Mouse (Mus musculus): ENCODE data around the gene Hist1h4b. TPM values are rescaled to one million over a fixed set of nuclear protein-coding genes. Genes with fewer than 3 reads are reported as not detected.
A peak's percentile ranks its signal among the peaks of the same experiment; 100 is the strongest.

Hist1h4b gene
- total and polyA plus RNA-seq, 2 experiments from 2014 or later: 2.8 to 514 TPM

GRCm38 (mm10) chr13:23755000-23755399 is 1.8 kb upstream of the Hist1h4b start:
- no peak for DNase-seq (ENCODE audit: low spot score)
- no peaks in the 10 kb centered on the region for H3K9me3 ChIP-seq (ENCODE audit: low read length)
- no peaks in the 10 kb centered on the region for H3K27me3 ChIP-seq (ENCODE audit: insufficient read depth, low read length)
- ATAC-seq: no peak
- H3K4me2 ChIP-seq (ENCODE audit: low read depth, low read length): no peak overlapping the region
- no peaks in the 10 kb centered on the region for H3K36me3 ChIP-seq (ENCODE audit: insufficient read depth, low read length)
- H3K9ac ChIP-seq (replicated peaks; ENCODE audit: low read length): no peak overlapping the region
- H3K4me1 ChIP-seq (ENCODE audit: insufficient read depth, low read length): 0 out of 2 replicates have a peak, but pooled peaks cover 4% of the 10 kb centered on the region
- no peak overlapping the region for H3K27ac ChIP-seq
- no peak for TF ChIP-seq CTCF (IDR thresholded peaks at IDR 0.05; ENCODE audit: low read depth)
- no peak overlapping the region for H3K4me3 ChIP-seq (ENCODE audit: low read length)

GRCm38 (mm10) chr13:23757211-23757773 is 479 bp downstream of the Hist1h4b start:
- WGBS: 1% methylated on average over 16 of the region's 23 CpGs
- H3K27me3 ChIP-seq (ENCODE audit: insufficient read depth, low read length): no peaks in the 10 kb centered on the region
- no peak for TF ChIP-seq CTCF (IDR thresholded peaks at IDR 0.05; ENCODE audit: low read depth)
- H3K4me2 ChIP-seq (ENCODE audit: low read depth, low read length): peak overlapping the region; percentile 50
- H3K9ac ChIP-seq (replicated peaks; ENCODE audit: low read length): peak overlapping the region; percentile 9; the same call in 1 of the 2 replicates
- peak; percentile 33 for DNase-seq (ENCODE audit: low spot score)
- peak overlapping the region; percentile 80 for H3K27ac ChIP-seq
- no peaks in the 10 kb centered on the region for H3K4me1 ChIP-seq (ENCODE audit: insufficient read depth, low read length)
- no peaks in the 10 kb centered on the region for H3K9me3 ChIP-seq (ENCODE audit: low read length)
- H3K36me3 ChIP-seq (ENCODE audit: insufficient read depth, low read length): no peaks in the 10 kb centered on the region
- peak overlapping the region; percentile 37 for H3K4me3 ChIP-seq (ENCODE audit: low read length)
- no peak; the same call in 1 of the 2 replicates for ATAC-seq

- TF ChIP-seq CTCF (IDR thresholded peaks at IDR 0.05; ENCODE audit: low read depth): no peak
- no peak overlapping the region for H3K27ac ChIP-seq
- H3K9ac ChIP-seq (replicated peaks; ENCODE audit: low read length): no peak overlapping the region
- H3K36me3 ChIP-seq (ENCODE audit: insufficient read depth, low read length): no peaks in the 10 kb centered on the region
- H3K27me3 ChIP-seq (ENCODE audit: insufficient read depth, low read length): no peaks in the 10 kb centered on the region
- no peak for DNase-seq (ENCODE audit: low spot score)
- H3K4me3 ChIP-seq (ENCODE audit: low read length): no peak overlapping the region
- H3K4me1 ChIP-seq (ENCODE audit: insufficient read depth, low read length): no peaks in the 10 kb centered on the region
- WGBS: 40% methylated on average over 3 of the region's 3 CpGs
- ATAC-seq: no peak
- no peaks in the 10 kb centered on the region for H3K9me3 ChIP-seq (ENCODE audit: low read length)
- no peak overlapping the region for H3K4me2 ChIP-seq (ENCODE audit: low read depth, low read length)
Observed at GRCm38 (mm10) chr13:23757921-23758320, 1.1 kb downstream of the Hist1h4b start.

DNA sequence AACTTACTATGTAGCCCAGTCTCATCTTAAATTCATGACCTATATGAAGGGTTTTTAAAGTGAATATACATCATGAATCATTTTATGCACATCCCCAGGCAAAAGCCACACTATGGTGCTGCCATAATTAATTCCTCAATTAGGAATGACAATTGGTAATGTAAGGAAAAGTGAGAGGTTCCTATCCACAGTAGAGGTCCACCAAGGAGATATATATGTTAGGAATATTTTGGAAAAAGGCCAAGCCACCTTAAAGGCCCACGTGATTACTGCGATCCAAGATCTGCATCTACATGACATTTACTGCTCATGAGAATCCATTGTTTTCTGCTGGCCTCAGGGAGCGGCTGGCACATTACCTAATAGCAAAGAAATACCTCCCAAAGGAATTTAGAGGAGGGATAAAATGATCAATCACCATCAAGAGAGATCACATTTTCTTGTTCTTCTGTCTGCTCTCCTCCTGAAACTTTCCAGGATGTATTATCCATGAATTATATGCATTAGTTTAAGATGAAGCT is 2.5 kb downstream of the Hist1h4b start:
- no peak for DNase-seq (ENCODE audit: low spot score)
- no peaks in the 10 kb centered on the region for H3K36me3 ChIP-seq (ENCODE audit: insufficient read depth, low read length)
- no peak overlapping the region for H3K4me3 ChIP-seq (ENCODE audit: low read length)
- peaks cover 4% of the 10 kb centered on the region for H3K4me1 ChIP-seq (ENCODE audit: insufficient read depth, low read length)
- no peaks in the 10 kb centered on the region for H3K9me3 ChIP-seq (ENCODE audit: low read length)
- no peaks in the 10 kb centered on the region for H3K27me3 ChIP-seq (ENCODE audit: insufficient read depth, low read length)
- no peak for TF ChIP-seq CTCF (IDR thresholded peaks at IDR 0.05; ENCODE audit: low read depth)
- no peak overlapping the region for H3K4me2 ChIP-seq (ENCODE audit: low read depth, low read length)
- no peak overlapping the region for H3K27ac ChIP-seq
- ATAC-seq: no peak
- 66% methylated on average over 3 of the region's 3 CpGs for WGBS
- H3K9ac ChIP-seq (replicated peaks; ENCODE audit: low read length): no peak overlapping the region

- WGBS: 80% methylated on average over 1 of the region's 1 CpGs
- Histone ChIP-seq H3K4me1 (ENCODE audit: insufficient read depth, low read length) (peaks cover 6% of the 10 kb centered on the region), H3K9ac (replicated peaks; ENCODE audit: low read length) (no peak overlapping the region)
Observed at GRCm38 (mm10) chr13:23759916-23760239, 3.1 kb downstream of the Hist1h4b start.

DNA sequence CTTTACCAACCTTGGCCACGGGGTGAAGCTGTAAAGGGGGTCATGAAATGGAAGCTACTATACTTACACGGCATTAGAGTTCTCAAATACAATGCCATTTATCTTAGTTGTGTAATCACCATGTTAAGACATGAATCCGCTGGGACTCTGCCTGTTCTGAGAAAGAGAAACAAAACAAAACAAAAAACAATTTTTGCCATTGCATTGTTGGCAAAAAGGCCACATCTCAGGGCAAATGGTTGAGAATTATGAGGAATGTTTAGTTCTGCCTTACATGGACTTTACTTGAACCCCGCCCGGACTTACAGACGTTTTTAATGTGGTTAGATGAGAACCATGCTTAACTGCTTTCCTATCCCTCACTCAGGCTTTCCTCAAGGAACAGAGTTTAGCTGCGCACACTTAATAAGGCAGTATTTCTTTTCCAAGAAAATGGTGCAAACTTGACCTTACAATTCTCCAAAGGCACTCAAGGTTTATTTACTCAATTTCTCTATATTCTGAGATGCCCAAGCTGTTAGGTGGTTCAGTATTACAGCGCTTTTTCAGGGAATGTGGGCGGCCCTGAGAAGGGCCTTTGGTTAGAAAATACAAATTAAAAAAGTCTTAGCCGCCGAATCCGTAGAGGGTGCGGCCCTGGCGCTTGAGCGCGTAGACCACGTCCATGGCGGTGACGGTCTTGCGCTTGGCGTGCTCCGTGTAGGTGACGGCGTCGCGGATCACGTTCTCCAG is 3.6 kb downstream of the Hist1h4b start:
- 1% methylated on average over 21 of the region's 27 CpGs for WGBS
- Histone ChIP-seq H3K9me3 (ENCODE audit: low read length) (no peaks in the 10 kb centered on the region), H3K36me3 (ENCODE audit: insufficient read depth, low read length) (no peaks in the 10 kb centered on the region), H3K4me3 (ENCODE audit: low read length) (peak overlapping the region; percentile 41), H3K4me2 (ENCODE audit: low read depth, low read length) (peak overlapping the region; percentile 84), H3K27ac (peak overlapping the region; percentile 89), H3K27me3 (ENCODE audit: insufficient read depth, low read length) (no peaks in the 10 kb centered on the region), H3K9ac (replicated peaks; ENCODE audit: low read length) (peak overlapping the region; percentile 25; the same call in 1 of the 2 replicates), H3K4me1 (ENCODE audit: insufficient read depth, low read length) (peaks cover 6% of the 10 kb centered on the region)
- peak; percentile 22 for ATAC-seq
- peak; percentile 58 for DNase-seq (ENCODE audit: low spot score)
- TF ChIP-seq CTCF (IDR thresholded peaks at IDR 0.05; ENCODE audit: low read depth): peak; percentile 51

More at GRCm38 (mm10) chr13:23759916-23760239, 3.1 kb downstream of the Hist1h4b start:
- no peaks in the 10 kb centered on the region for H3K36me3 ChIP-seq (ENCODE audit: insufficient read depth, low read length)
- no peak for DNase-seq (ENCODE audit: low spot score)
- no peaks in the 10 kb centered on the region for H3K27me3 ChIP-seq (ENCODE audit: insufficient read depth, low read length)
- no peak overlapping the region for H3K4me3 ChIP-seq (ENCODE audit: low read length)
- no peak overlapping the region for H3K27ac ChIP-seq
- ATAC-seq: no peak
- TF ChIP-seq CTCF (IDR thresholded peaks at IDR 0.05; ENCODE audit: low read depth): no peak
- H3K4me2 ChIP-seq (ENCODE audit: low read depth, low read length): peak overlapping the region; percentile 84; the same call in 1 of the 2 replicates
- H3K9me3 ChIP-seq (ENCODE audit: low read length): no peaks in the 10 kb centered on the region
